In the genomic region with DNA sequence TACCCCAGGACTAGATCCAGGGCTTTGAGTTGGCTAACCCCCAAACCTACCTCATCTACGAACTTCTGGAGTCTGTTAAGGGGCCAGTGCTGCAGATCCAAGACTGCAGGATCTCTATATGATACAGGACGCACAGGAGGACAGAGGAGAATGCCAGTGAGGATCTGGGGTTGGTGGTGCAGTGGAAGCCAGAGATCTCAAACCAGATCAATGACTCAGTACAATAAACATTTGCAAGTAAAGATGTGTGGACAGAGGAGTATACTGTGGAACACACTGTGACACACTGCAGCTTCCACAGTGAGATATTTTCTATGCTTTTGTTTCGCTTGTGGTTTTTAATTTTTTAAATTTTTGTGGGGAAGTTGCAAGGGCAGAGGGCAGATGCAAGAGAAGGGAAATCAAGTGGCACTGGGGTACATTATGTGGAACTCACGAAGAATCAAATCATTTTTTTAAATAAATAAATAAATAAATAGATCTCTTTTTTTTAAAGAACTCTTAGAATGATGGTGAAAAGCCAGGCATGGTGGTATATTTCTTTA, we compare ENCODE assay signal across 17 mouse cellular contexts.
"Had no signal": no experiment of that assay in that cellular context is flagged by ENCODE, and none has a peak within 500 bp of the region (broad histone marks: within the 10 kb centered on the region; RNA-seq: fewer than 3 reads in every experiment).

No protein-coding gene starts in this region.

- H3K27me3 ChIP-seq: megakaryocyte, embryonic 14.5 days; midbrain, embryonic 13.5 days; midbrain, embryonic 15.5 days; neural tube, embryonic 13.5 days; neural tube, embryonic 15.5 days had no signal

- ATAC-seq: midbrain, embryonic 13.5 days; midbrain, embryonic 15.5 days had no signal

- H3K9ac ChIP-seq: lung, embryonic 14.5 days; midbrain, embryonic 13.5 days; midbrain, embryonic 15.5 days; neural tube, embryonic 13.5 days; neural tube, embryonic 15.5 days had no signal

- H3K4me3 ChIP-seq: megakaryocyte, embryonic 14.5 days; midbrain, embryonic 13.5 days; midbrain, embryonic 15.5 days; neural tube, embryonic 13.5 days; neural tube, embryonic 15.5 days had no signal

- H3K36me3 ChIP-seq: midbrain, embryonic 13.5 days; midbrain, embryonic 15.5 days; neural tube, embryonic 13.5 days; neural tube, embryonic 15.5 days had no signal

- H3K4me2 ChIP-seq: lung, embryonic 14.5 days; midbrain, embryonic 13.5 days; midbrain, embryonic 15.5 days; neural tube, embryonic 13.5 days; neural tube, embryonic 15.5 days had no signal

- H3K9me3 ChIP-seq: megakaryocyte, embryonic 14.5 days; midbrain, embryonic 13.5 days; midbrain, embryonic 15.5 days; neural tube, embryonic 13.5 days; neural tube, embryonic 15.5 days had no signal

- DNase-seq: lung, adult 18-20 months; lung, embryonic 14.5 days; lung, postnatal 14 days; lung, postnatal 36 days; retina, postnatal 1 day; right cerebral cortex, postnatal 25 days; right cerebral cortex, postnatal 4 days; spleen, adult 18-20 months; thymus, adult 18-20 months; thymus, postnatal 14 days; thymus, postnatal 36 days had no signal

- H3K27ac ChIP-seq: macrophage; midbrain, embryonic 13.5 days; midbrain, embryonic 15.5 days; neural tube, embryonic 13.5 days; neural tube, embryonic 15.5 days had no signal

- H3K4me1 ChIP-seq: megakaryocyte, embryonic 14.5 days; midbrain, embryonic 13.5 days; midbrain, embryonic 15.5 days; neural tube, embryonic 13.5 days; neural tube, embryonic 15.5 days had no signal
